Mouse (Mus musculus) inflammation-experienced regulatory T-cells, adult 6 months (primary cell): ENCODE results near the gene Cyp4f13. TPM values are rescaled to one million over a fixed set of nuclear protein-coding genes. Genes with fewer than 3 reads are reported as not detected.

Experiments used
- ATAC-seq: one replicate; pipeline ENCODE4 v1.8.0; 2017
- polyA plus RNA-seq, 3 experiments: library from polyadenylated mRNA; unstranded; fragments of 100-300 nt; shearing (Covaris generic); gene quantifications; one replicate each; pipeline ENCODE4 v1.2.1; 2017

Gene Cyp4f13
- polyA plus RNA-seq: 10 to 100 TPM; 14.5 to 83.3 (median 55.8) TPM

DNA sequence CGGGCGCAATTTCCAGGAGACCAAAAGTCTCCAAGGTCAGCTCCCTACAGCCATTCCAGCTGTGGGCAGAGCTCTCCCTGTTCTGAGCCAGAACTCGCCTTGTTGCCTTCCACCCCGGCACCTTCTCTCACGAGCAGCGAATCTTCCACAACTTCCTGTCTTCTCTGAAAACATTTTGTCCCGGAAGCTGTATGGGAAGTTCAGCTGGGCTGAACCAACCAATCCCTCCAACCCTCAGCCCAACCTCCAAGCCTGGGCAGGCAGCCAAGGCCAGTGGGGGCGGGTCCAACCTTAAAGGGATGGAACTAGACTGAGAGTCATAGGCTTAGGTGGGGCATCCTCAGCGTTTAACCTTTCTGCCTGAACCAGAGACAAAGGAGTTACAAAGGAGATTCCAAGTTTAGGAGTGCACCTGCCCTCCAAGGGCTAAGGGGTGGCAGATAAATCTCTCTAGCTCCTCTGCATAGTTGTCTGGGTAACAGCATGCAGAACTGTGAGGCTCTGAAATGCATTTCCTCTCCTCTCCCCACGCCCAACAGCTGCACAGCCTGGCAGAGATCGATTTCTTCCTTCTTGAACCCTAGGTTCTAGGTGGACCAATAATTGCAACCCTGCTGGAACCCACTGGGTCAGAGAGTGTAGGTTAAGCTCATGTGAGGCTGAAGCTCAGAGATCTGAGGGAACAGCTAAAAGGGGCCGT, at the start of gene Cyp4f13:
Gene Cyp4f13 (minus strand): TSS at position 188 of the 700 bp plus-strand sequence.
- peak; percentile 97 for ATAC-seq

DNA sequence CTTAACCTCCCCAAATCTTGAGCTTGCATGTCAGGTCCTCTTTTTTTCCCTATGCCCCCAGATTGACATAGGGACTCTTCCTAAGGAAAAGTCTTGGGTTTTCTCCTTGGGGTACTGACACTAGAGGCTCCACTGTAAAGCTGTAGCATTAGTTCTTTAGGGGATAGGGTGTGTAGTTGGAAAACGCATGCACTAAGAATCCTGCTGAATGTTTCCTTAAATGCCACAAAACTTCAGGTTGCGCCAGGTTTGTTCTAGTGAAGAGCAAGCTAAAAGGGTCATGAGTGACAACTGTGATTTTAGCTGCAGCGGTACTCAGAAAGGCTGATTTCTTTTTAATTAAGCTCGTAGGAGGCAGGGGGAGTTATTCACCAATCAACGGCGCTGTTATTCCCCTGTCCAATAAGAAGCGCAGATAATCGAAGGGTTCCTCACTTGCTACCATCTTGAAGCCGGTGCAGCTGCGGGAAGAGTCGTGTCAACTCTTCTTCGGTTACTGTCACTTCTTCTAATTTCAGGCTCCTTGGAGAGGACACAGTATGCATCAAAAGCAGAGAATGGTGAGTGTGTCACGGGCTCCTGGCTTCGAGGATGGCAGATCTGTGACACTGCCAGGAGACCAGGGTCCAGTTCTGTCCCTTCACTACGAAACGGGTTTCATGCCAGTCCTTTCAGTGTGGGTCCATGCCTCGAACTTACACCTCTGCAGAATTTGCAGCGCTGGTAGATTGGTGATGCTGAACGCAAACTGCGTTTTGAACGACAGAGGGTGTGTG, 45.7 kb upstream of the Cyp4f13 start, which contains the start of gene Zfp952:
Gene Zfp952 (plus strand): TSS at position 431 of the 776 bp plus-strand sequence.
- peak; percentile 98 for ATAC-seq

DNA sequence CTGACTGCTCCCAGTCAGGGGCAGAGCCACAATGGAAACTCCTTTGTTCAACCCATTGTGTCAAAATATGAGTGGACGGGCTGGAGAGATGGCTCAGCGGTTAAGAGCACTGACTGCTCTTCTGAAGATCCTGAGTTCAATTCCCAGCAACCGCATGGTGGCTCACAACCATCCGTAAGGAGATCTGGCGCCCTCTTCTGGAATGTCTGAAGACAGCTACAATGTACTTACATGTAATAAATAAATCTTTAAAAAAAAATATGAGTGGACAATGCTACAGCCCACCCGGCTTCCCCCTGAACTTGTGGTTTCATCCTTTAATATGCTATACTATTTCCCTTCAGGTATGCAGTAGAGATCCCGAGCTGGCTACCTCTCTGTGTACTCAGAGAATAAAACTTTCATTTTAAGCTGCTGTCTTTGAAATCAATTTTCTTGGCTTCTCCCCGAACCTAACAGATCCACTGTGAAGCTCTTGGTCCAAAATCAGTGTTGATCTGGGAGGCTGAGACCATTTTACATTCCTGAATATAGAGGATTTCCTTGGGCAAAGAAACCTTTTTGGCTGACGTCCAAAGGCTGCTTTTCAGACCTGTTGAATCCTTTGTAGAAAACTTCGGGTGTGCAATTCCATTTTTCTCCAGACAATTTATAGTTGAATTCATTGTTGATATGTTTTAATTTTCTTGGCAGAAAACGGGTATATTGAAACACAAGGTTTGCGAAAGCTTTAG, 44.9 kb upstream of the Cyp4f13 start:
- ATAC-seq: no peak

DNA sequence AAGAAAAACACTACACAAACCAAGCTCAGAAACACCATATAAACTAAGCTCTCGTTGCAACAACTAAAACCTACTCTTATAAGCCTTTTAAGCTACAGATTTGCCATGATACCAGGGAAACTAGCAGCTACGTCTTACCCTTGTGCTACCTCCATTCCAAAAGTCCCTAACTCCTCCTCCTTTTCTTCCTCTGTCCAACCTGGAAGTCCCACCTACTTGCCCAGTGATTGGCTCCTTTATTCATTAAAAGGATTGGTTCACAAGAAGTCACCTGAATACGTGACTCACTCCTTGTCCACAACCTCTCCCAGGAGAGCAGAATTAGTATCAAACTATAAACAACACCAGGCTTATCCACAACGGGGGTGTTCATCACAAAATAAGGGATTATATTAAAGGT, 39.1 kb upstream of the Cyp4f13 start:
- ATAC-seq: no peak

DNA sequence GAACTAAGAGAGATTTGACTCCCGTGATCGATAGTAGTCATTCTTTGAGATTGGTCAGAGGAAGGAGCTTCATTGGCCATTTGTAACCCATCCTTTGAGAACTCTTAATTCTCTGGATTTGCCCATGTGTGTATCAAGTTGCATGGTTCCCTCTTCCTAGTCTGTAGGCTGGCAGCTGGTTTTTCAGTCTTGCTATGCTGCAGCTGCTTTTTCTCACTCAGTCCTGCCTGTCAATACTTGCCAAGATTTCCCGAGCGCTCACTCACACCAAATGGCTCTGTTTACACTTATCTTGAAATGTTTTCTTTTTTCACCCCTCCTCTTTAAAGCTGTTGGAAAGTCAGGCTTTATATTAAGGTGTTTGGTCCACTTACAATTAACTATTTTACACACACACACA, 34.2 kb upstream of the Cyp4f13 start:
- ATAC-seq: no peak

DNA sequence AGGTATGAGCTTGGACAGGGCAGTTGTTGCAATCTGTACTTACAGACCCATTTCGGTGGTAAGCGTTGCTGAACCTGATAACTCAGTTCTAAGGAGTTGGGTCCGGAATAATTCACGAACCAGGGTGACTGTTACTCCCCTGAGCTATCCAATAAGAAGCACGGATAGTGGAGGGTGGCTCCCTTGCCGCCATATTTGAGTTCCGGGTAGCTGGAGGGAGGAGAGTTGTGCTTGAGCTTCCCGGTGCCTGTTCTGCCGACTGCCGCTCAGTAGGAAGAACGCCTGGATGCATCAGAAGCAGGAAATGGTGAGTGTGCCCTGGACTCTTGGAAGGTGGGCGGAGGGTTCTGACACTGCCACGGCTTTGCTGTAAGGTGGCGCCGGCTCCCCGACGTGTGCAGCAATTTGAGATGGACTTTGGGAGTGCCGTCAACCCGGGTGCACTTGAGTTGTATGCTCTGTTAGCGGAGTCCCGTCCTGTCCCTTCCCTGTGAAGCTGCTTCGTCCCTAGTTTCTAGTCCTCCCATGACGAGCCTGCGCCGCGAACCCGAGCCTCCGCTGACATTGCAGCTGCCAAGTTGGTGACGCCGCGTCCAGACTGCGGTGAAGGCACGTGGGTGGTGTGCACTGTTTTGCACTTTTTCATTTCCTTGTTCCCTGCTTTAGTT, 18.6 kb upstream of the Cyp4f13 start, which contains the start of gene Zfp472:
Gene Zfp472 (plus strand): TSS at position 192 of the 668 bp plus-strand sequence.
- peak; percentile 95 for ATAC-seq

DNA sequence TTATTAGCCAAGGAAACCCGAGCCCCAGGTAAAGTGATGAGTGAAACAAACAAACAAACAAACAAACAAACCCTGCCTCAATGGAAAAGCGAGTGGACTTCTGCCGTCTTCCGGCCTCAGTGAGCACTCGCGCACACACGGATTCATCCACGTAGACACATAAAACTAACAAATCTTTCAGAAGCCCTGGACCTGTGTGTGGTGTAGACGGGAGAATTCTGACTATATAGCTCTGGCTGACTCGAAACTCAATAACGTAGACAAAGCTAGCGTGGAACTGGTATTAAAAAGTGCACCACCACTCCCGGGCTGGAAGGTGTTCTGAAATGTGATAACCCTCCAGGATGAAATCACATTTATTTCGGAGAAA, 18.0 kb upstream of the Cyp4f13 start:
- ATAC-seq: peak; percentile 33

DNA sequence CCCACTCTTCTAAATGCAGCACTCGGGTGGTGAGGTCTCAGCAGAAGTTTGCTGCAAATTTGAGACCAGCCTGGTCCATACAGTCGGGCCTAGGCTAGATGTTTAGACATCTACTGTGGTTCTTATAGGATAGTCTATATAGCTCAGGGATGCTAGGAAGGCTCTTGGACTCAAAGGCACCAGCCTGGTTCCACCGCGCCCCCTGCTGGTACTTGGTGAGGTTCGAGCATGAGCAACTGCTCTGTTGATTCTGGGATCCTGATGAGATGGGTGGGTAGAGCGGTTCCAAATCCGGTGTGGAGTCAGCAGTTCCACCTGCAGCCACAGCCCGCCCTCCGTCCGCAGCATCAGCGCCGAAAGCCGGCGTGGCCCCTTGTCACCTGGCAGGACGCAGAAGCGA, 4.2 kb upstream of the Cyp4f13 start:
- peak; percentile 20 for ATAC-seq

DNA sequence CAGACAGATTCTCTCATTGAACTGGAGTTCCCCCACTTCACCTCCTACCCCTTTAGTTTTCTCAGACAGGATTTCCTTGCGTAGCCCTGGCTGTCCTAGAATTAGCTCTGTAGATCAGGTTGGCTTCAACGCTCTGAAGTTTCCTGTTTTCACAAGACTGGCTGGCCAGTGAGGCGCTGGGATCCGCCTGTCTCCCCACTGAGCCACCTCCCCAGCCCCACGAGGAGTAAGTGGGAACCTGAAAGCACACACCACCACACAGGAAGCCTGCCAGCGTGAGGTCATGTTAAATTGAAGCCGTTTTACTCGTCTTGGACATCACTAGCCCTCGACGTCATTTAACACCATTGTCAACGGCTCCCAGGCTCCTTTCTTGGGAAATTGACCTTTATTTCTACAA, 3.8 kb upstream of the Cyp4f13 start:
- ATAC-seq: no peak

DNA sequence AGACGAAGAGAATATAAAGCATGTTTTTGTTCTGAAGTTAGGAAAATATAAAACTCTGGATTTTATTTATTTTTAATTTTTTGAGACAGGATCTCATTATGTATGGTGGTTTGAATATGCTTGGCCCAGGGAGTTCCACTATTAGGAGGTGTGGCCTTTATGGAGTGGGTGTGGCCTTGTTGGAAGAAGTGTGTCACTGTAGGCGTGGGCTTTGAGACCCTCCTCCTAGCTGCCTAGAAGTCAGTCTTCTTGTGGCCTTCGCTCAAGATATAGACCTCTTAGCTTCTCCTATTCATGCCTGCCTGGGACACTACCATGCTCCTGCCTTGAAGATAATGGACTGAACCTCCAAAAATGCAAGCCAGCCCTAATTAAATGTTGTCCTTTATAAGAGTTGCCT, 2.9 kb upstream of the Cyp4f13 start:
- ATAC-seq: no peak

DNA sequence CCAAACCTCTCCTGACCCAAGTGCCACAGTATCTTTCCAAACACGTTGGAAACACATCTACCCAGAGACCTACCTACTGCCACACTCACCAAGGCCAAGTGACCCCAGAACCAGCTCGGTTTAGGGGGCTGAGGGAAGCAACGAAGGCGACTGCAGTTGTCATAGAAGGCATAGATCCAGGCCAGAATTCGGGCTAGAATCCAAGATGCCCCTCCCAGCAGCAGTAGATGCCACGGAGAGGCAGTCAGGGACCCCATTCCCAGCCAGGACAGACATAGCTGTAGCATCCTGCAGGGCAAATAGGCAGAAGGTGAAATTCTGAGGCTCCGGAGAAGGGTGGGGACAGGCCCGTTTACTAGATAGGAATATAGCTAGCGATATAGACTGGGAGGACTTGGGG, 486 bp downstream of the Cyp4f13 start:
- no peak for ATAC-seq

DNA sequence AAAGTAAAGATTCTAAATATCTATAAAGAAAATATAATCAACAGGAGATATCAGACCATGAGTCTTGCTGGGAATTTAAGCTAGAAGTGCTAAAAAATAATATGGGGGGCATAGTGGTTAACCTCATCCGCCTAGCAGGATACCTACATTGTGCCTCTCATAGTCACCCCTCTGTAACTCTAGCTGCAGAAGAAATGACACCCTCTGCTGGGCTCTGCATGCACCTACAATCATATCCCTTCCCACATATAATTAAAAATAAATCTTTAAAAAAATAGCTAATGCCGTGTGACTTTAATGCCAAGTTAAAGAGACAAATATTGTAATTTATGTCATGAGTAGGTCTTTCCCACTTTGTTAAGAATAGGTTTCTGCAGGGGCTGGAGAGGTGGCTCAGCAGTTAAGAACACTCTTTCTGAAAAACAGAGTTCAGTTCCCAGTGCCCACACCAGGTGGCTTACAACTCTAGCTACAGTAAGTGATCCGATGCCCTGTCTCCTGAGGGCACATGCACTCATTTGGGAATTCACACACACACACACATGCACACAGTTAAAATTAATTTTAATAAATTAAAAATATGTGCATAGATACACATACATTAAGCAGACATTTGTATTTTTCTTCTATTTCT, 2.7 kb downstream of the Cyp4f13 start:
- no peak for ATAC-seq

DNA sequence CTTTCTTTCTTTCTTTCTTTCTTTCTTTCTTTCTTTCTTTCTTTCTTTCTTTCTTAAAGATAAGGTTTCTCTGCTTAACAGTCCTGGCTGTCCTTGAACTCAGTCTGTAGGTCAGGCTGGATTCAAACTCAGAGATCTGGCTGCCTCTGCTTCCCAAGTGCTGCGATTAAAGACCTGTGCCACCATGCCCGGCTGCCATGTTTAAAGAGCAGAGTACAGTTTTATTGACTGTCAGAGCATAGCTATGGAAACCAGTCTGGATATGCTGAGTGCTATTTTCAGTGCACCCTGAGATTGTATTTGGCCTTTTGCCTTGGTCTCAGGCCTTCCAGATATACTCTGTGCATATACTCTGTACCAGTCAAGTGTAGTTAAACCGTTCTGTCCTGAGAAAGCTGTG, 3.5 kb downstream of the Cyp4f13 start:
- no peak for ATAC-seq

DNA sequence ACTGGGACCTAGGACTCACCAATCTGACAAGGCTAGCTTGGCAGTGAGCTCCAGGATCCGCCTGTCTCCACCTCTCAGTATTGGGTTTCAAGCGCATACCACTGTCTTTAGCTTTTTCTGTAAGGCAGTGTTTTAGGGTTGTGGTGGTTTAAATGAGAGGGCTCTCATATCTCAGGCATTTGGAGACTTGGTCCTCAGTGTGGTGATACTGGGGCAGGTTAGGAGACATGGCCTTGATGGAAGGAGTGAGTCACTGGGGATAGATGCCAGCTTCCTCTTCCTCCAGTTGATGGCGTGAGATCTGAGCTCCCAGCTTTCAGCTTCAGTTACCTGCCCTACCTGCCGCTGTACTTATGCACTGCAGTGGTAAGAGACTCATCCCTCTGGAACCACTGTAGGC, 7.4 kb downstream of the Cyp4f13 start:
- no peak for ATAC-seq

DNA sequence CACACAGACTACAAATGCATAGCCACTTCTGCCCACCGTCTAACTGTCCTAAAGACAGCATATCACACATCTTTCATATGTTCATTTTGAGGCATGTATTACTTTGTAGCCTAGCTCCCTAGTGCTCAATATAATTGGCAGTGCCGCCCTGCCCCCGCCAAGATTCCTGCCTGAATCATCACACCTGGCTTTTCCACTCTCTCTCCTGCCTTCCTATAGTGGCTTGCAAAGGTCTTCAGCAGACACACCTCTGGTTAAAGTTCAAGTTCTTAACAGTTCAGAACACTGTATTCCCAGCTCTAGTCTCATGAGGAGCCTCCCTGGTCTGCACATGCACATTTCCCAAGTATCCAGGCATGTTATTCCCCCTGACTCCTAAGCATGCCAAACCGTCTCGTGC, 19.4 kb downstream of the Cyp4f13 start:
- no peak for ATAC-seq

DNA sequence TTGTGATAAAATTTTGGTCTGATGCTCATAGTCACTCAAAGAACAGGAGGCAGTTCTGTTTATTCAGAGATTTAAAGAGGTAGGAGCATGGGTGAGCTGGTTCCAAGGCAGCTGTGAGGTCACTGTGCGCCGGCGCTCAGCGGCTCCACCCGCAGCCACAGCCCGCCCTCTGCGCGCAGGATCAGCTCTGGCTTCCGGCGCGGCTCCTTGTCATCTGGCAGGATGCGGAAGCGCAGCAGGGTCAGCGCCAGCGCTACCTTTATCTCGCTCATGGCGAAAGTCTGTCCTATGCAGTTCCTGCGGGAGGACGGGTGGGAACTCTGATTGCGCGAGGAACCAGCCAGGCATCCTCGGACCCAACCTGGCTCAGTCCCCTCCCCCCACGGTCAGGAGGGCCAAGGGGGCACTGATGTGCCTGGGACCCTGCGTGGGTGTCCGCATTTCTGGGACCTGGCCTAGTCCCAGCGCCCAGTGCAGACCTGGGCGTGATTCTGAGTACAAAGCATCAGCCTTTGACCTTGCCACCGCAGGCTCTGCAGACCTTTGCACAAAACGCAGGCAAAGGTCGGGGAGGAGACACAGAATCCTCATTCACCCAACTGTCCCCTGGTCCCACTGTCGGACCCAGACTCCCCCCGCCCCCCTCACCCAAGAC, 22.4 kb downstream of the Cyp4f13 start:
- peak; percentile 98 for ATAC-seq

DNA sequence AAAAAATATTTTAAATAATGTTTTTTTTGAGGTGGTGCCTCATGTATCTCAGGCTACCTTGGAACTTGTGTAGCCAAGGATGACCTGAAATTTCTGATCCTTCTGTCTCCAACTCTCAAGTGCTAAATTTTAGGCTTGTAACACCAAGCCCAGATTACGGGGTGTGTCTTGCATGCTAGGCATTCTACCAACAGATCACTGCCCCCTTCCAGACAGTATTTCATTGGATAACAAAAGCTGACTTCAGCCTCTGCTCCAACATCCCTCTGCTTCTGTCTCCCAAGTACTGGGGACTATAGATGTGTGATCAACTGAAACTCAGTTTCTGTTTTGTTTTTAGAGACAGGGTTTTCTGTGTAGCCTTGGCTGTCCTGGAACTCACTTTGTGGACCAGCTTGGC, 23.5 kb downstream of the Cyp4f13 start:
- no peak for ATAC-seq

DNA sequence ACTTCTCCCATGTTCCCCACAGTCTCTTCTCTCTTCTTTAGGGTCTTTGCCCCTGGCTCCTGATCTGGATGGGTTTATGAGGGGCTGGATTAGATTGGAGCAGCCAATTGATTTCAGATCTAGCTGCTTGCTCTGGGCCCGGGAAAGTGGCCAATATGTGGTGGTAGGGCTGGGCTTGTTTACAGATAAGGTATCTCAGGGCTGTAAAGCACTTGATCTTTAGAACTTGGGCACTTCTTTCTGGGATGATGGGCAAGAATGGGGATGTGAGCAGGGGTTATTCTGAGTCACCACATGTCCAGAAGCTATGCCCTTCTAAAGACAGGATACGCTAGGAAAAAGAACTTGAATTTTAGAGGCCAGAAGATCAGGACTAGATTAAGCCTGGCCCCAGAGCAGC, 28.1 kb downstream of the Cyp4f13 start:
- ATAC-seq: no peak

DNA sequence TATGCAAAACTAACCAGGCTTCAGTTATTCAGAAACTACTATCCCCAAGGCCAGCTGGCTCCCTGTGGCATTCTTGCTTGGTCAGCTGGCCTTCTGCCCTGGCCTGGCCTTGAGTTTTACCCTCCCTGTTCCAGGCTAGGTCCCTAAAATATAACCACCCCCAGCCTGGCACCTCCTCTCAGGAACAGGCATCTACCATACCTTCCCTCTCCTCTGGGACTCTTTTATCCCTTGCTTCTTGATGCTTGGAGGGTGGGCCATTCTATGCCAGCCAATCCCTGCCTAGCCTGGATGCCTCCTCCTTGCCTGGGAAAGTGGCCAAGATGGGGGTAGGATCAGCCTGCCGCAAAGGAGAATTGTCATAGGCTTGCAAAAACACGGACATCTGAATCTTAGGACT, 30.1 kb downstream of the Cyp4f13 start, which contains the start of gene Cyp4f14:
Gene Cyp4f14 (minus strand): TSS at position 212 of the 400 bp plus-strand sequence.
- no peak for ATAC-seq

DNA sequence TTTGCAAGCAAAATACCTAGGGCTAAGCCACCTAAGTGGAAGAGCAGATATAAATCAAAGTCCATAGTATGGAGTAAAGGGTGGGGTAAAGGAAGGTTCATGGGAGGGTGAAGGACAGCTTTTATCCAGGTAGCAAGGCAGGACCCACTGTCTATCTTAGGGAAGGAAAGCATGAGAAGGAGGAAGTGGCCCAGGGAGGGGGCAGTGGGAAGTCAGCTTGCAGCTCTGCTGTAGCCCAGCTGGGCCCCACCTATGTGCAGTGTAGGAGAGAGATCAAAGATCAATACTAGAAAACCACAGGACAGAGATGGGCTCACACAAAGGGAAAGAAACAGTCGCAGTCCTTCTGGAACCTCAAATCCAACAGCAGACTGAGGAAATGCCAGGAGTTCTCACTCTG, 31.1 kb downstream of the Cyp4f13 start:
- ATAC-seq: no peak

DNA sequence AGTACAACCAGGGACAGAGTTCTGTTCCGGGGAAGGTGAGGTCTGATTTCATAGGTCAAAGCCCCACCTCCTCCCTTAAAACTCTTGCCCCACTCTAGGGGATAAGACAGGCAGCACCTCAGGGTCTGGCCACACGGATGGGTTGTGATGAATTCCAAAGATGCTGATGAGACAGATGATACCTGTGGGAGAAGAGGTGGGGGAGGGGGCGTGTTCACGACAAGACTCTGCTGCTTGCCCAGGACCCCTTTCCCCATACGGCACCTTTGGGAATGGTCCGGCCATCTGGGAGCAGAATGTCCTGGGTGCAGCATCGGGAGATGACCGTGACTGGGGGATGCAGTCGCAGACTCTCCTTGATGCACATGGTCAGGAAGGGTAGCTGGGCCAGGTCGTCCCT, 41.0 kb downstream of the Cyp4f13 start:
- no peak for ATAC-seq

DNA sequence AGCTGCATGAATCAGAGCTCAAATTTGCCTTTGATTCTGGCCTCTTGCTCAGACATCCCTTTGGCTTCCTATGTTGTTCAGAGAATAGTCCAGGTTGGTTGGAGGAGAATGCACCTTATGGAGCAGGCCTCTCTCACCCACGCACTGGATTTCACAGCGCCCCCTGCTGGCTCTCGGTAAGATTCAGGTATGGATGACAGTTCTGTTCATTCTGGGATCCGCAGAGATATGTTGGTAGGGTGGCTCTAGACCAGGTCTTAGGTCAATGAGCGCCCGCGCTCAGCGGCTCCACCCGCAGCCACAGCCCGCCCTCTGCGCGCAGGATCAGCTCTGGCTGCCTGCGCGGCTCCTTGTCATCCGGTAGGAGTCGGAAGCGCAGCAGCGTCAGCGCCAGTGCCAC, 42.0 kb downstream of the Cyp4f13 start:
- ATAC-seq: no peak
